Mouse (Mus musculus) T-helper 1 cell (primary cell): Measurements from ENCODE around the gene Gm10491.

Source experiments
- in situ Hi-C: fragments of 300-600 bp; cut with MboI, MseI; formaldehyde crosslinking; loops from one replicate; pipeline ENCODE4 v1.15.1; 2025; ENCODE audit warnings: high pct_unique_total_duplicates

Gm10491 gene

GRCm38 (mm10) chrX:7883841-7884567 lies 23.6 kb downstream of the Gm10491 start, which contains the start of gene Slc35a2:
TSS of gene Slc35a2 (plus strand) at chrX:7884028.
- in situ Hi-C loops: no loop called here

DNA sequence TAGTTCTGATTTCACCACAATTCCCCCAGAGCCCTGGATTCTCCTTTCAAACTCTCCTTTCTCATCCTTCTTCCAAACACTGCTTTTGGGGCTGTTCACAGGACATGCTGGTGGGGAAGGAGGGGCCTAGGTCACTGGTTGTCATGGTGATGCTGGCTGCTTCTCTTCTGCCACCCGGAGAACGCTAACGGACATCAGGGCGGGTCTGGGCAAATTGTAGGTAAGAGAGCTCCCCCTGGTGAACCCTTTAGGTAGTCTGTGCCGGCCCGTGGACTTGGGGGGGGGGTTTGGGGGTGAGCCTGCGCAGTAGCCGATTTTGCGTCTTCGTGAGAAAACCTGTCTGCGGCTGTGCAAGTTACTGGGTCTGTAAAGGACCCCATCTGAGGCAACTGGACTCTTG lies 27.8 kb downstream of the Gm10491 start:
- in situ Hi-C loops: no loop called here

GRCm38 (mm10) chrX:7878495-7878894 lies 29.1 kb downstream of the Gm10491 start:
- in situ Hi-C loops: no loop called here

DNA sequence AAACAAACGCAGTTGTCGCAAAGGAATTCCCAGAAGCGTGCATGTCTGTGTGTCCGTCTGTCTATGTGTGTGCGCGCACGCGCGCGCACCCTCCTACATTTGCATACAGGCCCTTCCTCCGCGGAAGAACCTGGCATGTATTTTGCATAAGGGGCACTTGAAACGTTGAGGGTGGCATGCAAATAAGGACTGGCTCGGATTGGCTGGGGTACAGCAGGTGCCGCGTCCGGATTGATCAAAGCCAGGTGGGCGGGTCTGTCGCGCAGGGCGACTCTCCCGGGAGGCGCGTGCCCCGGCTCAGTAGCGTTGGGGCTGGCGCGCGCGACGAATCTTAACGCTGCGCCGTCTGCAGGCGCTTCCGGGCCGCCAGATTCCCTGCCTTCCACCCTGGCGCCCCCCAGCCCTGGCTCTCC lies 29.6 kb downstream of the Gm10491 start, which contains the start of gene Pim2:
Gene Pim2, plus strand, starts transcription at position 256 of the 413 bp plus-strand sequence.
- in situ Hi-C loops: no loop called here

- in situ Hi-C loops: no loop called here
Observed at GRCm38 (mm10) chrX:7869826-7870225, 37.8 kb downstream of the Gm10491 start.

GRCm38 (mm10) chrX:7868506-7868905 lies 39.1 kb downstream of the Gm10491 start:
- in situ Hi-C loops: no loop called here

DNA sequence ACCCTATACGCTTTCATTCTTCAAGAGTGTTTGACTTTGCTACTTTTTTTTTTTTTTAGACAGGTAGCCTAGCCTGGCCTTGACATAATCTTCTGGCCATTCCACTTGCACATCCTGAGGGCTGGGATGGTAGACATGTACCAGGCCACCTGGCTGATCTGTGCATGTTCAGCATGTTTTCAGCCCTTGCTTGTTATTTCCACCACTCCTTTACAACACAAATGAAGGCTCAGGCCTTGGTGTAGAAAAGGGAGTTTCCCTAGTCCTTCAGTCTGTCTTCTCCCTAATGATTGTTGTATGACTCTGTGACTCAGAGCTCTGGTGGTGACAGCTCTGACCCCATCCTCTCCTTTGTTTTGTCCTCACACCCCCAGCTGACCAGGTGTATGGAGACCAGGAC lies 40.5 kb downstream of the Gm10491 start:
- in situ Hi-C loops: no loop called here

- in situ Hi-C loops: no loop called here
Observed at GRCm38 (mm10) chrX:7865786-7866185, 41.8 kb downstream of the Gm10491 start.

DNA sequence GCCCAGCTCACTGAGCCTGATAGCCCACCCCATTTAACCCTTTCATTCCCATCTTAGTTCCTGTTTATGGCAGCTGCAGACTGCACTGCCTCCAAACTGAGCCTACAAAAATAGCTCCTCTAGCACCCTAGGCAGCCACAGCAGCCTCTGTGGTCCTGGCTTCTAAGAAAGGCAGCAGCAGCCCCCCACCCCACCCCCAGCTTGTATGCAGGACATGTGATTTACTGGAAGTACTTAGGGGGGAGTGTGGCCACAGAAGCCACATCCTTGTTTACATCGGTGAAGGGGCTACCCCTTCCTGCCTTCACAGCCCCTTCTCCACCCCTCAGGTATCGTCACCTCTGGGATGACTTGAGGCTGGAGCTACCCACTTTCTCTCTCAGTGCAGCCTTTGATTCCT lies 42.3 kb downstream of the Gm10491 start:
- in situ Hi-C loops: no loop called here

DNA sequence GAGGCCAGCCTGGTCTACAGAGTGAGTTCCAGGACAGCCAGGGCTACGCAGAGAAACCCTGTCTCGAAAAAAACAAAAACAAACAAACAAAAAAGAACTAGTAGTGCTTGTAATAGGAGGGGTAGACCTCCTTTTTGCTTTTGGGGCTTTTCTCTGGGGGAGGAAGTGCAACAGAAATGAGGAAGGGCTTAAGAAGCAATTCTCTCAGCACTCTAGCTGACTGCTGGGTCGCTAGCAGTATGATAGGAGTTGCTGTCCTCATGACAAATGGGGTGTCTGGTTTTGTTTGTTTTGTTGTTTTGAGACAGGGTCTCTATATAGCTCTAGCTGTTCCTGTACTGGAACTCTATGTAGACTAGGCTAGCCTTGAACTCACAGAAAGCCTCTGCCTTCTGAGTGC lies 43.1 kb downstream of the Gm10491 start:
- in situ Hi-C loops: no loop called here

- in situ Hi-C loops: no loop called here
Observed at GRCm38 (mm10) chrX:7863181-7863580, 44.5 kb downstream of the Gm10491 start.

- in situ Hi-C loops: no loop called here
Observed at GRCm38 (mm10) chrX:7859191-7859753, 48.4 kb downstream of the Gm10491 start.
